Mouse (Mus musculus) hindbrain, embryonic 11.5 days (tissue): ENCODE measurements around the gene Rab31. TPM values are rescaled to one million over a fixed set of nuclear protein-coding genes. Genes with fewer than 3 reads are reported as not detected.

Source experiments
- ATAC-seq: fragments of 200-750 bp; cut with Nextera tagmentation; 2 replicates; pipeline ENCODE4 v1.8.0; 2017; ENCODE audit warnings: mild to moderate bottlenecking, moderate TSS enrichment, moderate library complexity; ENCODE audit not compliant: low FRiP score
- DNase-seq: peaks from one replicate; pipeline ENCODE4 v3.0.0-alpha.2; 2015; ENCODE audit warnings: low spot score
- H3K27ac ChIP-seq: fragments of 300-500 bp; sonication (generic); 2 replicates; pipeline ENCODE4 v1.5.1; 2014; ENCODE audit warnings: mild to moderate bottlenecking, low read depth, low read length
- H3K27me3 ChIP-seq: fragments of 300-500 bp; sonication (generic); 2 replicates; pipeline ENCODE4 v1.6.1; 2014; ENCODE audit warnings: mild to moderate bottlenecking, low read length, moderate library complexity, mixed read lengths; ENCODE audit not compliant: control insufficient read depth, insufficient read depth
- H3K36me3 ChIP-seq: fragments of 300-500 bp; sonication (generic); 2 replicates; pipeline ENCODE4 v1.6.1; 2014; ENCODE audit warnings: mild to moderate bottlenecking, low read length, moderate library complexity, mixed read lengths; ENCODE audit not compliant: control insufficient read depth, insufficient read depth
- H3K4me1 ChIP-seq: fragments of 300-500 bp; sonication (generic); replicated peaks from 2 replicates; pipeline ENCODE4 v1.6.1; 2014; ENCODE audit warnings: low read length, mixed read lengths; ENCODE audit not compliant: control insufficient read depth, insufficient read depth
- H3K4me2 ChIP-seq: fragments of 300-500 bp; sonication (generic); replicated peaks from 2 replicates; pipeline ENCODE4 v1.6.1; 2014; ENCODE audit warnings: mild to moderate bottlenecking, low read depth, low read length
- H3K4me3 ChIP-seq: fragments of 300-500 bp; sonication (generic); 2 replicates; pipeline ENCODE4 v1.5.1; 2014; ENCODE audit warnings: low read depth, low read length
- H3K9ac ChIP-seq: fragments of 300-500 bp; sonication (generic); 2 replicates; pipeline ENCODE4 v1.6.1; 2014; ENCODE audit warnings: low read depth, low read length
- H3K9me3 ChIP-seq: fragments of 300-500 bp; sonication (generic); 2 replicates; pipeline ENCODE4 v1.6.1; 2016; ENCODE audit warnings: low read length; ENCODE audit not compliant: control insufficient read depth
- WGBS: fragments of 180-500 bp; shearing (Covaris S2); extraction: QIAGEN DNeasy Blood & Tissue Kit; methylation state at CpG from one replicate; pipeline ENCODE4 v1.1.7; 2014; 5-methylcytosine and 5-hydroxymethylcytosine counted together
- polyA plus RNA-seq: library from polyadenylated mRNA; unstranded; fragments of >200 nt; fragmentation: Nextera tagmentation; extraction: Ambion mirVana; gene quantifications from 2 replicates; pipeline ENCODE4 v1.2.1, GENCODE M21; 2014

The Rab31 gene
- polyA plus RNA-seq, 1 experiment from 2014 or later = 74.8 TPM

- Histone ChIP-seq H3K4me3 (no peak overlapping the region), H3K27ac (no peak overlapping the region), H3K4me1 (no peaks in the 10 kb centered on the region), H3K9me3 (no peaks in the 10 kb centered on the region), H3K9ac (no peak overlapping the region), H3K27me3 (no peaks in the 10 kb centered on the region), H3K4me2 (no peak overlapping the region), H3K36me3 (no peaks in the 10 kb centered on the region)
- ATAC-seq (no peak), DNase-seq (no peak)
- WGBS = 86% methylated on average over 7 of the region's 7 CpGs
Observed at GRCm38 (mm10) chr17:65786225-65786624, 13.7 kb upstream of the Rab31 start.

- no peaks in the 10 kb centered on the region for H3K9me3 ChIP-seq
- H3K4me1 ChIP-seq = no peaks in the 10 kb centered on the region
- H3K36me3 ChIP-seq = no peaks in the 10 kb centered on the region
- H3K4me2 ChIP-seq = no peak overlapping the region
- DNase-seq = no peak
- no peak overlapping the region for H3K27ac ChIP-seq
- no peak overlapping the region for H3K4me3 ChIP-seq
- no peak for ATAC-seq
- H3K27me3 ChIP-seq = no peaks in the 10 kb centered on the region
- H3K9ac ChIP-seq = no peak overlapping the region
Observed at GRCm38 (mm10) chr17:65785707-65786106, 13.2 kb upstream of the Rab31 start.

GRCm38 (mm10) chr17:65784610-65785140 lies 12.1 kb upstream of the Rab31 start:
- no peak for ATAC-seq
- no peak for DNase-seq
- Histone ChIP-seq H3K36me3 (no peaks in the 10 kb centered on the region), H3K9me3 (no peaks in the 10 kb centered on the region), H3K4me3 (peak overlapping the region; percentile 91), H3K27me3 (no peaks in the 10 kb centered on the region), H3K4me2 (peak overlapping the region; percentile 67; the same call in 1 of the 2 replicates), H3K4me1 (no peaks in the 10 kb centered on the region), H3K27ac (no peak overlapping the region), H3K9ac (no peak overlapping the region)
- WGBS = 77% methylated on average over 8 of the region's 8 CpGs

- Histone ChIP-seq H3K4me1 (no peaks in the 10 kb centered on the region), H3K4me3 (peak overlapping the region; percentile 91), H3K36me3 (no peaks in the 10 kb centered on the region), H3K27me3 (no peaks in the 10 kb centered on the region), H3K27ac (peak overlapping the region; percentile 98), H3K4me2 (peak overlapping the region; percentile 75), H3K9ac (peak overlapping the region; percentile 99), H3K9me3 (no peaks in the 10 kb centered on the region)
- ATAC-seq = peak; percentile 58
- under 1% methylated on average over 58 of the region's 135 CpGs for WGBS
- DNase-seq = peak; percentile 87
Observed at GRCm38 (mm10) chr17:65783182-65784161, 10.9 kb upstream of the Rab31 start.

- WGBS = under 1% methylated on average over 78 of the region's 81 CpGs
Observed at GRCm38 (mm10) chr17:65782551-65783141, 10.1 kb upstream of the Rab31 start, which contains the start of gene Ppp4r1. Gene Ppp4r1 (plus strand): TSS chr17:65782573.

GRCm38 (mm10) chr17:65780970-65781369 lies 8.4 kb upstream of the Rab31 start:
- H3K36me3 ChIP-seq = no peaks in the 10 kb centered on the region
- no peak overlapping the region for H3K4me3 ChIP-seq
- H3K27me3 ChIP-seq = no peaks in the 10 kb centered on the region
- H3K9ac ChIP-seq = no peak overlapping the region
- 99% methylated on average over 2 of the region's 2 CpGs for WGBS
- ATAC-seq = no peak
- DNase-seq = no peak
- no peaks in the 10 kb centered on the region for H3K4me1 ChIP-seq
- no peak overlapping the region for H3K4me2 ChIP-seq
- H3K9me3 ChIP-seq = no peaks in the 10 kb centered on the region
- no peak overlapping the region for H3K27ac ChIP-seq

More at GRCm38 (mm10) chr17:65782551-65783141, 10.1 kb upstream of the Rab31 start, which contains the start of gene Ppp4r1:
- H3K4me1 ChIP-seq = no peaks in the 10 kb centered on the region
- no peaks in the 10 kb centered on the region for H3K27me3 ChIP-seq
- H3K9me3 ChIP-seq = no peaks in the 10 kb centered on the region
- H3K4me3 ChIP-seq = peak within 1 kb of the TSS; percentile 91
- peak within 1 kb of the TSS; percentile 98 for H3K27ac ChIP-seq
- peak within 1 kb of the TSS; percentile 99 for H3K9ac ChIP-seq
- DNase-seq (peak; percentile 85), ATAC-seq (peak; percentile 89)
- H3K4me2 ChIP-seq = peak within 1 kb of the TSS; percentile 75
- H3K36me3 ChIP-seq = no peaks in the 10 kb centered on the region

GRCm38 (mm10) chr17:65777461-65777860 lies 4.9 kb upstream of the Rab31 start:
- H3K27ac ChIP-seq = no peak overlapping the region
- 82% methylated on average over 4 of the region's 4 CpGs for WGBS
- no peaks in the 10 kb centered on the region for H3K9me3 ChIP-seq
- H3K27me3 ChIP-seq = no peaks in the 10 kb centered on the region
- no peak overlapping the region for H3K9ac ChIP-seq
- no peak overlapping the region for H3K4me3 ChIP-seq
- ATAC-seq (no peak), DNase-seq (no peak)
- H3K4me1 ChIP-seq = no peaks in the 10 kb centered on the region
- no peaks in the 10 kb centered on the region for H3K36me3 ChIP-seq
- H3K4me2 ChIP-seq = no peak overlapping the region

GRCm38 (mm10) chr17:65776228-65776627 lies 3.7 kb upstream of the Rab31 start:
- Histone ChIP-seq H3K4me2 (no peak overlapping the region), H3K4me1 (0 out of 2 replicates have a peak, but pooled peaks cover under 1% of the 10 kb centered on the region), H3K27ac (no peak overlapping the region), H3K4me3 (no peak overlapping the region), H3K36me3 (no peaks in the 10 kb centered on the region), H3K9me3 (no peaks in the 10 kb centered on the region), H3K27me3 (no peaks in the 10 kb centered on the region), H3K9ac (no peak overlapping the region)
- WGBS = 71% methylated on average over 1 of the region's 1 CpGs
- DNase-seq (no peak), ATAC-seq (no peak)
